Mouse (Mus musculus) testis, postnatal 10 days (tissue): ENCODE results near the gene Pxt1.
"Not testable (repeated sequence)": the region's sequence is repeated elsewhere in the genome, so short reads cannot be mapped to it uniquely, and the experiment has no call there.

Experiments used
- DNase-seq: peaks from one replicate; pipeline ENCODE4 v3.0.0; 2021; ENCODE audit warnings: low spot score

The Pxt1 gene

DNA sequence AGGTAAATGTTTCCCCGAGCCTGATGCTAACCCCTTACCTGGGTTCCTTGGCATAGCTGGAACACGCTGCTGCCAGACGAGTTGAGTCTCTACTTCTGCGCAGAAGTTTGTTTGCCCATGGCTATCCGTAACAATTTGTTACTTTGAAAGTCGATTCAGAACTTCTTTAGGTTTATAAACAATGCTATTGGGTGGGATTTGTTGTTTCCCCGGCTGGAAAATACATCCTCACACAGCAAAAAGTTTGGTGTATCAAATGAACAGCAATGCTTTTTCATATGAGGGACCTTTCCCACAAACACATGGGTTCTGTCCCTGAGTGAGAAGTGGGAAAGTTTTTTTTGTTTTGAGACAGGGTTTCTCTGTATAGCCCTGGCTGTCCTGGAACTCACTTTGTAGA lies at the start of gene Pxt1:
TSS of gene Pxt1 (minus strand) at position 101 of the 400 bp plus-strand sequence.
- no peak for DNase-seq

DNA sequence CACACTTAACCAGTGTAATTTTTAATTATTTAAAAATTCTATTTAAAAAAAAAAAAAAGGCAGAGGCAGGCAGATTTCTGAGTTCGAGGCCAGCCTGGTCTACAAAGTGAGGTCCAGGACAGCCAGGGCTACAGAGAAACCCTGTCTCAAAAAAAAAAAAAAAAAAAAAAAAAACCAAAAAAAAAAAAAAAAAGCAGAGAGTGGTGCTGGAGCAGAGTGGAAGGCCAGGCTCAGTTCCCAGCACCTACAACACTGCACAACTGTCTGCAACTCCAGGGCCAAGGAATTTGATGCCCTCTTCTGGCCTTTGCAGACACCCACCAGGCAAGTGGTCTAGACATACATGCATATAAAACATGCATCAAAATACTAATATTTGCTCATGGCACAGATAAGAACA lies 49.4 kb upstream of the Pxt1 start:
- DNase-seq: not testable (repeated sequence)

DNA sequence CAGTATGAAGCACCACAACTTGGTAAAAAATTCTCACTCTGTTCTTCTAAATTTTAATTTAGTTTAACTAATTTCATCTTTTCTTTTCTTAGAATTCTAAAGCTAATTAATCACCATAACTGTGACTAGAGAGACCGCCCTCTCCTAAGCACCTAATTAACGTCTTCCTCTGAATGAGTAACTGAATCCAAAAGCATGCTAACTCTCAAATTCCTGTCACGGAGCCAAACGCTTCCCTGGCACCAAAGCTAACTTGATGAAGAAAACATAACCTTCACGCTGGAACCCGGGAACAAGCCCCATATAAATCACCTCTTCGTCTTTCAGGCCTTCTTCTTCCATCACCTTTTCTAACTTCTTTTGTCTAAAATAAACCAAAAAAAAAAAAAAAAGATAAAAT lies 48.5 kb upstream of the Pxt1 start:
- DNase-seq: no peak

DNA sequence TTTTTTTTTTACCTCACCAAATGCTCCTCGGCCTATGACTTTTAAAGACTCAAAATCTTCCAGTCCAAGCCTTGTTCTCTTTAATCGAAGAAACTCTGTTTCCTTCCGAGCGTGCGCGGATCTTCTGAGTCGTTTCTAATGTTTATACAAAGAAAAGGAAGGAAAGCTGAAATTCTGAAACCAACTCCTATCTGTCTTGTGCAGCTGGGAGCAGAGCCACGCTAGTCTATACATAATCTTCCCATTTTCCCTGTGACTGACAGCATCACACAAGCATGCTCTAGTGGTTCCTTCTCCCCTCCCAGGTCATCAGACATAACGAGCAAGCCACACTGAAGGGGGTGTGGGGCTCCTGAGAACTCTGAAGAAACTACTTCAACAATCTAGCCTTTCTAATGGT lies 47.6 kb upstream of the Pxt1 start:
- no peak for DNase-seq

DNA sequence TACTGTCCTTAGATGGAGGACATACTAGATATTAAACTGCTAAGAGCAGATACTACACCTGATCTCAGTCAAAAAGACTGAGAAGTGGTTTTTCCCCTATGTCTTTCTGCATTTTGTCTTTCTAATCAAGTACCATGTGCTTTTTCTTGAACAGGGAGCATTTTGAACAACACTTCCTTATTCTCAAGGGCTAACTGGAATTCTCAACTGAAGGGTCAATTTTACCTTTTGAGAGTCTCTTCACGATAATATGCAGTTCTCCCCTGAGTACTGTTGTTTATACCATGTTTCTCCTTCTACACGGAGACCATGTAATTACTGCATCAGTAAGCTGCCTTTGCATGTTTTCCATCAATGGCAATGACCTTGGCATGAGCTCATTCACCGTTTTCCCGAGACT lies 46.4 kb upstream of the Pxt1 start:
- no peak for DNase-seq

DNA sequence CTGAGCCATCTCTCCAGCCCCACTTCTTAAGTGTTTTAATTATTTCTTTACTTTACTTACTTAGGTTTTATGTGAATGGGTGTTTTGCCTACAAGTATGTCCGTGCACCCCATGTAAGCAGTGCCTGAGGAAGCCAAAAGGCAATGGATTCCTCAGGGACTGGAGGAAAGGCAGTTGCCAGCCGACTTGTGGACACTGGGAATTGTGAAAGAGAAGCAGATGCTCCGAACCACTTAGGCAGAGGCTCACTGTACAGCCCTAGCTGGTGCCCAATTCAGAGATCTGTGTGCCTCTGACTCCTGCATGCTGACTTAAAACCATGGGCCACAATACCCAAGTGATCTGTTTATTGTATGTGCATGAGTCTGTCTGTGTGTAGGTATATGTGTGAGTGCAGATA lies 45.4 kb upstream of the Pxt1 start:
- DNase-seq: no peak

DNA sequence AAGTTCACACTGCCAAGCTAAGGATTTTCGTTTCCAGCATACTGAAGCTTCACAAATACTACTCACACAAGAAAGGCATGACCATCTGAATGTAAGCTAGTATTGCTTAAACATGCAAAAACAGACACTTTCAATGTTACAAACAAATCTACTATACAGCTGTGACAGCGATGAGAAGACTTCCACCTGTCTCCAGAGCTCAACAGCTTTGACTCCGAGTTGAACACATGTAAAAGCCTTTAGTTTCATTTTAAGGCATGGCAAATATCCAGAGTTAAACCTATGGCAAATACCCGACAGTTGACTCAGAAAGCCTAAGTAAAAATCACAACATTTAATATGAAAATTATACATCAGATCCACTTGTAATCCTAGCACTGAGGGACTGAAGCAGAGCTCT lies 44.7 kb upstream of the Pxt1 start:
- DNase-seq: no peak

DNA sequence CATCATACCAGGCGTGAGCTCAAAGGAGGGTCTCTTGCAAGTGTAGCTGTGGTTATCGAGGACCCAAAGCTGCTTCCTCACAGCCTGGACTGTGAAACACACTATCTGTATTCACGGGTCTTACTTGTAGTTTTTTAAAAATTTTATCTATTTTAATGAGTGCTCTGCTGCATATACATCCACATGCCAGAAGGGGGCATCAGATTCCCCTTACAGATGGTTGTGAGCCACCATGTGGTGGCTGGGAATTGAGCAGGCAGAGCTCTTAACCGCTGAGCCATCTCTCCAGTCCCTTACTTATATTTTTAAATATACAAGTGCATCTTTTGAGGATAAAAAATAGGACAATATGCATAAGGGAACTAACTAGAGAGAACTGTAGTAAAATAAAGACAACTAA lies 44.1 kb upstream of the Pxt1 start:
- DNase-seq: no peak

DNA sequence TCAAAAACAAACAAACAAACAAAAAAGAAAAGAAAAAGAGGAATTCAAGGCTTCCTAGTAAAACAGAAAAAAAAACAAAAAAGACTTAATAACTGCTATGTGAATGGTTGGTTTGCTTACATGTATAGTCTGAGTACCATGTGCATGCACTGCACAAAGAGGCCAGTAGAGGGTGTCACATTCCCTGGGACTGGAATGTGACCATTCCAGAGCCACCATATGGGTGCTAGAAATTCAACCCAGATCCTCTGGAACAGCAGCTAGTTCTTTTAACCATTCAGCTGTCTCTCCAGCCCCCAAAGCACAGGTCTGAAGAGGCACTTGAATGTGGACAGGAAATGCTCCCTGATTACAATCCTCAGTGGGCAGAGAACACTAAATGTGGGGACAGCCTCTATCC lies 43.2 kb upstream of the Pxt1 start:
- DNase-seq: peak; percentile 55

DNA sequence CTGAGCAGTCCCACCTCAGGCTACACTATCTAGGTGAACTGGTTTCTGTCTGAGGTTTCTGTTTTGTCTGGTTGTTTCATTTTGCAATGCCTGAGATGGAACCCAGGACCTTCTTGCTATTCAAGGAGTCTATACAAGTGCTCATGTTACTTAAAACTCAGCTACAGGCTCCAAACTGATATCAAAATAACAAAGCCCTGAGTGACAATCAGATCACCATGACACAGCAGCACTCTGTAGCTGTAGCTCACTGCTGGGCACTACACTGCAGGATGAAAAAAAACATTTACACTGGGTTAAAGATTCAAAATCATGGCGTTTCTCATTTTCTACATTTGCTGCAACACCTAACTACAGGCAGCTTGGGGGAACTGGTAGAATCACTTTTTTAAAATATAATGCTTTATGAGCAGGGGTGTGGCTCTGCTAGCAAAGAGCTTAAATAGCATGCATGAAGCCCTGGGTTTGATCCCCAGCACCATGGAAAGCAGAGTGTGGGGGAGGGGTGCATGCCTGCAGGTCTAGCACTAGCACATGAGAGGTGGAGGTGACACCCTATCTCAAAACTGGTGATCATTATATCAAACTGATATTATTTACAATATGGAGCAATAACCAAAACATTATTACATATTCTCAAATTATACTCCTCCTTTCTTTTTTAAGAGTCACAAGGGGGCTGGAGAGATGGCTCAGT lies 41.2 kb upstream of the Pxt1 start:
- DNase-seq: no peak

DNA sequence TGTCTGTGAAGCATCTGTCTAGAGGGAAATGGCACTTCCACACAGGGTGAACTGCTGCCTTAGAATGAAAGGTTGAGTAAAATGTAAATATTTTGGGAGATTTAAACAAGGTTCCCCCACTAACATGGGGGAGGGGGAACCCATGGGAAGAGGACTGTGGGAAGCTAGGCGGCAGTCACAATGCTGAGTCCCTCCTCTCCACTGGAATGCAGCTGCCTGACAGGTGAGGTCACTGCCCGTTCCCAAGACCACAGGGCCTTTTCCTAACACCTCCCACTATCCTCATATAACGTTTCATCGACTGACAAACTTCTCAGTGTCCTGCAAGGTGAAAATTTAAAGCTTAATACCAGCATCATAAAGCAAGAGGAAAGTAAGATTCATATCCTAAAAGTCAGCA lies 39.0 kb upstream of the Pxt1 start:
- DNase-seq: no peak

DNA sequence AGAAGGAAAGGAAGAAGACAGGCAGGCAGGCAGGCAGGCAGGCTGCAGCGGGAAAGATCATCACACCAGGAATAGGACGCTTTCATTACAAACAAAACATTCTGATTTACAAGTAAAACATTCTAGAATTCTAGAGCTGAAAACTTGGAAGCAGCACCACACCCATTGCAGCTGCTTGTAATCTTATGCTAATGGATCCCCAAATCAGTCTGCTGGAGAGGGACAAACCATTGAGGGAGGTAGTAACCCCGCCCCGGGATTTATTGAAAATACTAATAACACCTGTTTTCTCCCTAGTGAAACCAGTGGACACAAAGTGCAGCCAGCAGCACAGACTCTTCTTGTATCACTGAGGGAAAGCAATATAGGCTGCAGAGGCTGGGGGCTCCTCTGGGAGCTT lies 37.4 kb upstream of the Pxt1 start:
- no peak for DNase-seq

DNA sequence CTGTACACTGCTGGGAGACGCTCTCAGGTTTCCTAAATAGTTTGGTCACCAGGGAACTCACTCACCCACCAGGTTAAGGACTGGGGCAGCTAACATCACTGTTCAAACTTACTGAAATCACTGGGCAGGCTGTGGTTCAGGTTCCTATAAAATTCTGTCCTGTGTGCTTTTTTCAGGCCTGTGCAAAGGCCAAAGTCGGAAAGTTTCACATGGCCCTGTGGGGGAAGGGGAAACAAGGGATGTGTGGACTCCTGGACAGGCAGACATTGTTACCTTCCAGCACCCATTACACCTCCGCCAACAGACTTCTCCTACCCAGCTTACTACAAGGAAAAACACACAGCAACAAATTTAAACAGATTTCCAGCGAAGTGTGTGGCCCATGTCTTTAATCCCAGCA lies 35.5 kb upstream of the Pxt1 start:
- no peak for DNase-seq

DNA sequence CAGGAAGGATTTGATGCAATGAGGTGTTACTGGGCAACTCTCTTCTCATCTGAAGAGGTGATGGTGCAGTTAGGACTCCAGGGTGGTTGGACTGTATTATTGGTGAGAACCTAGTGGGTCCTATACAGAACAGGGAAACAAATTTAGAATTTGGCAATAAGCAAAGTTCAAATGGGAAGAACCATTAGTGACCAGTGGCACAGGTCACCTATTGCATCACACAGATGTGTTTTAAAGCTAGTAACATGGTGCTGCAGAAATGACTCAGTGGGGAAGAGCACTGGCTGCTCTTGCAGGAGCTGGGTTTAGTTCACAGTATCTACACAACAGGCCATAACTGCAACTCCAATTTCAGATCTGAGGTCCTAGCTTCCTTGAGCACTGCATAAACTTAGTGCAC lies 26.5 kb upstream of the Pxt1 start:
- no peak for DNase-seq

DNA sequence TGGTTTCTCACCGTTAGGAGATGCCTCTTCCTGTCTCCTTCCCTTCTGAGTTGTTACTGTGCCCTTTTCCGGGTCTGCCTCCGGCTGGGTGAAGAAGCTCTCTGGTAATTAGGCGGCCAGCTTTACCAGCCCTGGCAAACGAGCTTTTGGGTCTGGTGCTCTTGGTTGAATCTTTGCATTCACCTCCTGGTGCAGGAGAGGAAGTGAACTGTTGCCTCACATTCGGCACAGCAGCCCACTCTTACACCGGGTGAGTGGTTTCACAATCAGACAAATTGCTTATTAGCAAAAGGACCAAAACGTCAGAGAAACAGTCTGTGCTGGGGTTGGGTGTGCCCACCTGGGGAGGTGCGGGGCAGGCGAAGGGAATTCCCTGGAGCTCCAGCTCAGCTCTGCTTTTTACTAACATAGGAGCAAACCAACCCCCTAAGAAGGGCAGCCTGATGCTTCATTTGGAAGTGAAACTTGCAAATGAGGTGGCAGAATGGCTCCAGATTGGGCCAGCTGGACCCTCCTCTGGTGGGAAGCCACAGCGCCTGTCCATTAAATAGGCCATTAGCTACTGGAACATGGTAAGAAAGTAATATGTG lies 23.5 kb upstream of the Pxt1 start:
- DNase-seq: no peak

DNA sequence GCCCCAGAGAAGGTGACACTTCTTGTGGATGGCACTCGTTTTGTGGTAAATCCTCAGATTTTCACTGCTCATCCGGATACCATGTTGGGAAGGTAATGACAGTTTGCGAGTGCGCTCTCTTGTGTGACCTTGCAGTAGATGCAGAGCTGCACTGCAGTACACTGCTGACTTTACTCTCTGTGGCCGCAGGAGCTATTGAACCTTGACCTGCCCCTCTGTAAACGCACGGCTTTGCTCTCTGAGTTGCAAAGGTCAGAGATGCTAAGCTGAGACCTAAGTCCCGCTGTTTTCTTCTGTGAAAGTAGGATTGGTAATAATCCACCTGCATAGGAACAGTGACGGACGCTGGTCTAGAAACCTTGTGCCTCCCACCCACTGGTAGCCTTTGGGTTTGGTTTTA lies 18.0 kb upstream of the Pxt1 start:
- no peak for DNase-seq

DNA sequence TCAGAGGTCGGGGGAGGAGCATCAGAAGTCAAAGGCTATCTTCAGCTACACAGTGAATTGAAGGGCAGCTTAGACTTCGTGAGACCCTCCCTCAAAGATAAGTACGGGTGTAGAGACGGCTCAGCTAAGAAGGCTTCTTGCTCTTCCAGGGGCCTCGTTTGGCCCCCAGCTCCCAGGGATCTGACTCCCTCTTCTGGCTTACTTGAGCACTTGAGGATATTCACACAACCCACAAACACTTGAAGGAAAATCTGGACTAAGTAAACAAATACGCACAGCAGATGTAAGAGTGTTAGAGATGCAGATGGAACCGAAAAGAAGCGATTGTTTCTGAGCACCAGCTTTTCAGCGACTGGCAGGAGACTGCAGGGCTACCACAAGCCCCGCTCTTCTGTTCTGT lies 17.0 kb upstream of the Pxt1 start:
- DNase-seq: no peak

DNA sequence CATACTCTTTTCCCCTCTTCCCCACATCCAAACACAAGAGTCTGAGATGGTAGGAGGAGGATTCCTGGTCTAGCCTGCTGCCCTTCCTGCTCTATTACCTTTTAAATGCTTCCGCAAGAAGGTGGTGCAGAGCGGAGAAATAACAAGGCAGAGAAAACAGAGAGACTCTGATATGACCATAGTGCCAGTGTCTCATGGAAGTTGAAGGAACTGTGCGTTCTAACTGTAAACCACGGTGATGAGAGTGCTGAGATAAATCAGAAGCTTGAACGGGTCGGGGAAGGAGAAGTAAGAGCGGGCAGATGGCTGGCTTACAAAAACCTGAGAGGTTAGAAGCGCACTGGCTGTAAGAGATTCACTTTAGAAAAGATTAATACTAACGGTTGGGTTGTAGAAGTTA lies 10.8 kb upstream of the Pxt1 start:
- DNase-seq: no peak

DNA sequence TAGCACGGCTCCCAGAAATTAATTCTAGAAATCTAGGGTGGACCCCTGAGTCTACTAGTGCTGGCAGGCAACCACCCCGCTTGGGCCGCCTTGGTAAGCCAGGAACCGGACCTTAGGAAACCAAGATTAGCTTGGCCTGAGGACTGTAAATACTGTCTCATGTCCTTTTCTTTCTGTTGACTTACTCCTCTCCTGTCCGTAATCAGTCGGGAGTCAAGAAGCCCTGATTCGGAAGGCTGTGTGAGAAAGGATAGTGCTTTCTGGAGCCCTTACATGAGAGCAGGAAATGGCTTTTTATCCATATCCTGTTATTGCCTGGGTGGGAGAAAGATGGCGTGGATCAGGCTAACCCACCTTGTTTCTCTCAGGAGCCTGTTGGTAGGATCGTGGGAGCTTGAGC lies 9.6 kb upstream of the Pxt1 start:
- no peak for DNase-seq

DNA sequence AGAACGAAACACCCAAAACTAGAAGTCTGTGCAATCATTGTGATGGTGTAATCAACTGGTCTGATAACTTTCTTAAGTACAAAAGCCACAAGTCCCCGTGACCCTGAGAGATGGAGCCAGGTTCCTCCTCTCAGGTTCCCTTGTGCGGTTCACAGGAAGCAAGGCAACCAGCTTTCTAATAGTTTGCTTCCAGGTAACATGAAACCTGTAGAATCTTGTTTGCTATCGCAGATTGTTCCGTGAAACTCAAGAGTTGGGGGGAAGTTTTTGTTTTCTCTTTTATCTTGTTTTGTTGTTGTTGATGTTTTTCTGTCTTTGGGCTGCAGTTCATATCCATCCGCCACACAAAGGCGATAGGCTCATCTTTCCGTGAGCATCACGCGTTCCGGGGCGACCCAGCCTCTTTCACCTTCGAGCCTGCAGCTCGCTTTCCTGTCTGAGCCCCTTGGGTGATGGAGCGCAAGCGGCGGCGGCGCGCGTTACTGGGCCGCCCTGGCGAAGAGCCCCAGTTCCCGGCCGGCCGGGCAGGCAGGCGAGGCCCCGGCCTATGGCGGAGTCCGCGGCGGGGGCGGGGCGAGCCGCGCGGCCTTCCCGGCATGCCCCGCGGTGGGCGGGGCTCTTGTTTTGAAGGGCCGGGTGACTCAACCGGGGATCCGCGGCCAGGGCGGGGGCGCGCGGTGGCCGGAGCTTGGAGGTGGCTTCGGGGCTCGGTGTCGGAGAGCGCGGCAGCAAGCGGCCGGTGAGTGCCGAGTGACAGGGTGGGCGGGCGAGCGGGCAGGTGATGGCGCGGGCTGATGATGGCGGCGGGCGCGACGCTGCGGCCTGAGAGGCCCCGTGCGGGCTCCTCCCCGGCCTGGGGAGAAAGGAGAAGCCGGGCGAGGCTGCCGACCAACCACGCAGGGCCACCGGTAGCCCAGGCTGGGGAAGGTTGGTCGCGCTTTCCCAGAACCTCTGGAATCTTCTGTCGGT lies 8.5 kb upstream of the Pxt1 start, which contains the start of gene Kctd20:
TSS of gene Kctd20 (plus strand) at position 120 of the 969 bp plus-strand sequence.
- DNase-seq: peak; percentile 97

DNA sequence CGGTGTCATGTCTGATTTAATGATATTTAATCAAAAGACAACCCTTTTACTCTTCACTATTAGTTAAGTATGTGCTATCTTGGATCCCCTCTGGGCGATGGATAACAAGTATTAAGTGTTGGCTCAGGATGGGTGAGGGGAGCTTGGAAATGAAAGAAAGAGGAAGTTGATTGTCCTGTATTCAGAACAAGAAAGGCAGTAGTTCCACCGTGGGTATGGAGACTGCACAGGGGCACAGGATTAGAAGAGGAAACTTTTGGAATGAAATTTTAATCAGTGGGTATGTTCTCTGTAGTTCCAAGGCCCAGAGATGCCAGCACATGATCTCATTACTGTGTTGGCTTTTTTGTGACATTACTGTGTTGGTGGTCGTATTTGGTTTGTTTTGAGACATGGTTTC lies 7.1 kb upstream of the Pxt1 start:
- DNase-seq: no peak

DNA sequence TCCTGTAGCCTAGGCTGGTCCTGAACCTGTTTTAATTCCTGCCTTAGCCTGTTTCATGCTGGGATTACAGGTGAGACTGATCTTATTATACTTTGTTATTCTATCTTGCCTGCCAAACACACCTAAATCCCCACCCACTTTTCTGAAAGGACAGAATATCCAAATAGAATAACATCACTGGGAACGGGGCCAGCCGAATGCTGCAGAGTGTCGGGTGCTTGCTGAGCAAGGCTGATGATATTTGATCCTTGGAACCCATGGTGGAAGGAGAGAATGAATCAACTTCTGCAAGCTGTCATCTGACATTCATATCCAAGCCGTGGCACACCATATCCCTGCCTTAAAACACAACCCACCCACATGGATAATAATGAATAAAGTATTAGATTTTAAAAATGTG lies 5.0 kb upstream of the Pxt1 start:
- DNase-seq: no peak
